Mouse (Mus musculus) heart, postnatal 0 days (tissue): Measurements from ENCODE around the gene Resf1.
A peak's percentile ranks its signal among the peaks of the same experiment; 100 is the strongest.

Source experiments
- CTCF ChIP-seq: IDR thresholded peaks from 2 replicates; pipeline ENCODE4 v1.5.1; 2016; ENCODE audit warnings: antibody characterized with exemption, control low read depth, low read depth
- EP300 ChIP-seq: IDR thresholded peaks from 2 replicates; pipeline ENCODE4 v1.6.1; 2016; ENCODE audit warnings: antibody characterized with exemption, low read depth

DNA sequence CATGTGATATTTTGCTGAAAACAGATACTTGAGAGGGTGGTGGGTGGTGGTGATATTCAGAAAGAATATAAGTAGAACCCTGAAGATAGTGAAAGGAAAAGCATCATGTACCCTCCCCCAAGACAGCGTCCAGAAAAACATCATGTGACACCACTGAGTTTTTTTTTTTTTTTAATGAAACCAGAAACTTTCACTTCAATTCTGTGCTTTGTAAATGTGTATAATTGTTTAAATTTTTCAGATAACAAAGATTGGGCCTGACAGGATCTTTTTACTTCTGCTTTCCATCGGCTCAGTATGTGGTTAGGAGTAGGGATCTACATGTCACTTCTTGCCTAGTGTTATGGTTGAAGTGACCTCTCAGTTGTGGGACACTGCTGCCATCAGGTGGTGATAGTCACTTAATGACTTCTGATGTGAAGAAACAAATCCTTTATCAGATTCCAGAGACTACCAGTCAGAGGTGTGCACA lies 65.8 kb downstream of the Resf1 start:
- TF ChIP-seq CTCF (peak; percentile 82), EP300 (no peak)
